10 mouse cellular contexts compared by ENCODE assay signal in genomic region chr11:5290691-5291090, GRCm38 (mm10). TPM values are rescaled to one million over a fixed set of nuclear protein-coding genes. Genes with fewer than 3 reads are reported as not detected.
DNase-seq lines count a peak whose midpoint lies in the region; ATAC-seq and TF ChIP-seq lines count a peak whose summit lies in the region.
"Had no signal": no experiment of that assay in that cellular context is flagged by ENCODE, and none has a peak within 500 bp of the region (broad histone marks: within the 10 kb centered on the region; RNA-seq: fewer than 3 reads in every experiment).

No protein-coding gene starts in this region.

- in situ Hi-C loops in ES-E14 (cut with MboI; ENCODE audit: low sequenced_read_pairs in 2 of 2, unreplicated experiment in 2 of 2): loop anchor here (10.0 to 25.0 kb wide), 2 partner anchors 164 to 172 kb away; no protein-coding TSS in a partner anchor

- TF ChIP-seq EP300 in heart, postnatal 0 days (IDR thresholded peaks at IDR 0.05; ENCODE audit: low read depth): no peak

- H3K27ac ChIP-seq in heart, postnatal 0 days (ENCODE audit: low read depth): no peak overlapping the region
- H3K27ac ChIP-seq in heart, embryonic 11.5 days (ENCODE audit: low read depth, low read length): no peak overlapping the region
- H3K27ac ChIP-seq in ES-E14 (ENCODE audit: insufficient read depth, low read depth, low read length, poor library complexity, severe bottlenecking): no peak overlapping the region
- H3K27ac ChIP-seq in cerebellum, adult 2 months (ENCODE audit: insufficient read depth, low read length): no peak overlapping the region
- H3K27ac ChIP-seq: embryonic facial prominence, embryonic 13.5 days; macrophage had no signal

- intact Hi-C loops in heart, postnatal 10 days (cut with DNase I): loop anchor here (1.0 to 5.0 kb wide), 2 partner anchors 162 to 184 kb away; no protein-coding TSS in a partner anchor
- intact Hi-C loops in left cerebral cortex, postnatal 25 days (cut with DNase I): loop anchor here (1.0 to 5.0 kb wide), 2 partner anchors 162 to 184 kb away; no protein-coding TSS in a partner anchor

- DNase-seq in heart, postnatal 0 days (ENCODE audit: low spot score): peak; percentile 58
- peak; percentile 40 for DNase-seq in ES-E14 (ENCODE audit: low read depth, low spot score)
- peak; percentile 66 to 79 for DNase-seq in cerebellum, adult 2 months
- peak; percentile 69 to 87 for DNase-seq in heart, postnatal 10 days
- DNase-seq in left cerebral cortex, postnatal 25 days (ENCODE audit: low spot score in 2 of 2): peak; percentile 67 to 69
- peak; percentile 51 to 66 for DNase-seq in natural killer cell, adult 2 months (ENCODE audit: low spot score in 2 of 2)
- DNase-seq in thymus, postnatal 25 days: peak; percentile 80

- H3K27me3 ChIP-seq in heart, postnatal 0 days (ENCODE audit: control insufficient read depth, insufficient read depth, low read length): no peaks in the 10 kb centered on the region
- no peaks in the 10 kb centered on the region for H3K27me3 ChIP-seq in heart, embryonic 11.5 days (ENCODE audit: control insufficient read depth, insufficient read depth, low read length)
- no peaks in the 10 kb centered on the region for H3K27me3 ChIP-seq in cerebellum, adult 2 months (ENCODE audit: control insufficient read depth, insufficient read depth, low read length)
- H3K27me3 ChIP-seq: embryonic facial prominence, embryonic 13.5 days had no signal

- no peak overlapping the region for H3K4me2 ChIP-seq in heart, postnatal 0 days (ENCODE audit: low read depth, low read length)
- H3K4me2 ChIP-seq in heart, embryonic 11.5 days: no peak overlapping the region
- H3K4me2 ChIP-seq: embryonic facial prominence, embryonic 13.5 days had no signal

- no peaks in the 10 kb centered on the region for H3K9me3 ChIP-seq in heart, postnatal 0 days (replicated peaks; ENCODE audit: control insufficient read depth, low read length)
- H3K9me3 ChIP-seq in heart, embryonic 11.5 days (replicated peaks; ENCODE audit: control insufficient read depth, low read length): no peaks in the 10 kb centered on the region
- no peaks in the 10 kb centered on the region for H3K9me3 ChIP-seq in ES-E14 (ENCODE audit: control insufficient read depth, insufficient read depth, low read depth, low read length)
- H3K9me3 ChIP-seq: embryonic facial prominence, embryonic 13.5 days had no signal

- TF ChIP-seq POLR2A in cerebellum, adult 2 months (IDR thresholded peaks at IDR 0.05; ENCODE audit: borderline replicate concordance, insufficient read depth, low read length): no peak

- no peak for ATAC-seq in heart, postnatal 0 days (ENCODE audit: insufficient read depth, low read depth)
- ATAC-seq in heart, embryonic 11.5 days (replicated peaks; ENCODE audit: insufficient number of reproducible peaks, low FRiP score, low TSS enrichment): no peak

- TF ChIP-seq CTCF in heart, postnatal 0 days (IDR thresholded peaks at IDR 0.05; ENCODE audit: low read depth): peak; percentile 94
- TF ChIP-seq CTCF in cerebellum, adult 2 months (IDR thresholded peaks at IDR 0.05; ENCODE audit: borderline replicate concordance, insufficient read depth, low read depth, low read length): peak; percentile 91

- 17% methylated on average over 5 of the region's 5 CpGs for WGBS in heart, postnatal 0 days
- 17% methylated on average over 5 of the region's 5 CpGs for WGBS in heart, embryonic 11.5 days (ENCODE audit: insufficient replicate concordance)
- WGBS in cerebellum, adult 2 months: 7% methylated on average over 5 of the region's 5 CpGs

- peaks cover 17% of the 10 kb centered on the region for H3K36me3 ChIP-seq in heart, postnatal 0 days (replicated peaks; ENCODE audit: control insufficient read depth, insufficient read depth, low read length)
- H3K36me3 ChIP-seq in heart, embryonic 11.5 days (ENCODE audit: control insufficient read depth, insufficient read depth, low read length): peaks cover 3% of the 10 kb centered on the region; the same call in 1 of the 2 replicates
- peaks cover 18% of the 10 kb centered on the region for H3K36me3 ChIP-seq in ES-E14 (ENCODE audit: control insufficient read depth, insufficient read depth, low read length, poor library complexity, severe bottlenecking)

- no peaks in the 10 kb centered on the region for H3K4me1 ChIP-seq in heart, postnatal 0 days (ENCODE audit: control insufficient read depth, insufficient read depth)
- H3K4me1 ChIP-seq in heart, embryonic 11.5 days (ENCODE audit: control insufficient read depth, insufficient read depth, low read length): no peaks in the 10 kb centered on the region
- no peaks in the 10 kb centered on the region for H3K4me1 ChIP-seq in ES-E14 (ENCODE audit: control insufficient read depth in 2 of 2, insufficient read depth in 2 of 2, low read length in 2 of 2, poor library complexity in 1 of 2)
- no peaks in the 10 kb centered on the region; the same call in 1 of the 2 replicates for H3K4me1 ChIP-seq in cerebellum, adult 2 months (ENCODE audit: control insufficient read depth, insufficient read depth, low read length)

- no peak overlapping the region for H3K9ac ChIP-seq in heart, postnatal 0 days (replicated peaks; ENCODE audit: low read depth, low read length)
- no peak overlapping the region for H3K9ac ChIP-seq in heart, embryonic 11.5 days (ENCODE audit: low read depth, low read length)
- no peak overlapping the region for H3K9ac ChIP-seq in ES-E14 (ENCODE audit: insufficient read depth, low read depth, low read length, poor library complexity, severe bottlenecking)
- H3K9ac ChIP-seq: embryonic facial prominence, embryonic 13.5 days had no signal

- H3K4me3 ChIP-seq in heart, postnatal 0 days (ENCODE audit: low read depth, low read length): no peak overlapping the region
- no peak overlapping the region for H3K4me3 ChIP-seq in heart, embryonic 11.5 days (ENCODE audit: low read depth, low read length)
- no peak overlapping the region for H3K4me3 ChIP-seq in ES-E14 (ENCODE audit: insufficient read depth in 1 of 2, low read depth in 1 of 2, low read length in 2 of 2, poor library complexity in 1 of 2, severe bottlenecking in 1 of 2)
- H3K4me3 ChIP-seq in cerebellum, adult 2 months (replicated peaks; ENCODE audit: insufficient read depth, low read depth, low read length): no peak overlapping the region
- H3K4me3 ChIP-seq: embryonic facial prominence, embryonic 13.5 days had no signal

TF ChIP-seq in ES-E14, 5 proteins besides CTCF, POLR2A, EP300 and RAD21:
- no peak for TF ChIP-seq HCFC1 (IDR thresholded peaks at IDR 0.05; ENCODE audit: borderline replicate concordance, insufficient read depth, low read length)
- TF ChIP-seq ZNF384 (IDR thresholded peaks at IDR 0.05; ENCODE audit: low read depth, low read length): no peak
- TF ChIP-seq CHD2 (IDR thresholded peaks at IDR 0.05; ENCODE audit: low read depth, low read length): no peak
- 0 out of 2 replicates have a peak, but pooled peaks have one; percentile 14 for TF ChIP-seq MAFK (IDR thresholded peaks at IDR 0.05; ENCODE audit: insufficient read depth, low read depth, low read length)
- peak; percentile 69 for TF ChIP-seq ZC3H11A (IDR thresholded peaks at IDR 0.05; ENCODE audit: borderline replicate concordance, low read depth, low read length)

RNA-seq across cellular contexts. Expression of gene Kremen1, which starts 29.3 kb away (rescaled TPM):
- 90.2 and 103 TPM in 2 replicates for total RNA-seq in heart, postnatal 0 days (2014; rRNA removed; ENCODE audit: low replicate concordance)
- 24.3 and 28.5 TPM in 2 replicates for polyA plus RNA-seq in heart, postnatal 0 days (2015; fragmentation: Nextera tagmentation; extraction: Ambion mirVana)
- polyA plus RNA-seq in heart, embryonic 11.5 days (2014; fragmentation: Nextera tagmentation; extraction: Ambion mirVana): 16.3 and 21.7 TPM in 2 replicates
- 17.9 and 24.3 TPM in 2 replicates for total RNA-seq in ES-E14 (2012; rRNA removed)
- polyA plus RNA-seq in cerebellum, adult 2 months (2012; rRNA removed): 8.6 and 9.9 TPM in 2 replicates
- 10 to 100 TPM; 73.4 to 80.7 TPM for total RNA-seq in heart, postnatal 10 days (2021)
- 10 to 100 TPM; 14.0 to 15.9 TPM for total RNA-seq in left cerebral cortex, postnatal 25 days (2021)
